Mouse (Mus musculus) kidney, adult 18-20 months (tissue): Measurements from ENCODE around the gene Tmem132a.
A peak's percentile ranks its signal among the peaks of the same experiment; 100 is the strongest.

Experiments used
- DNase-seq: peaks from one replicate; pipeline ENCODE4 v3.0.0; 2021

Gene Tmem132a

GRCm38 (mm10) chr19:10871328-10871961 is 1.7 kb upstream of the Tmem132a start:
- no peak for DNase-seq

- DNase-seq = no peak
Observed at GRCm38 (mm10) chr19:10870676-10871075, 936 bp upstream of the Tmem132a start.

GRCm38 (mm10) chr19:10869241-10869885 is 377 bp downstream of the Tmem132a start:
- peak; percentile 79 for DNase-seq

GRCm38 (mm10) chr19:10868623-10869141 is 1.1 kb downstream of the Tmem132a start:
- no peak for DNase-seq

GRCm38 (mm10) chr19:10867946-10868622 is 1.7 kb downstream of the Tmem132a start:
- no peak for DNase-seq

GRCm38 (mm10) chr19:10866351-10866750 is 3.4 kb downstream of the Tmem132a start:
- DNase-seq = no peak

- DNase-seq = no peak
Observed at GRCm38 (mm10) chr19:10860072-10860497, 9.7 kb downstream of the Tmem132a start.

GRCm38 (mm10) chr19:10856520-10856919 is 13.2 kb downstream of the Tmem132a start:
- DNase-seq = no peak

GRCm38 (mm10) chr19:10855422-10855821 is 14.3 kb downstream of the Tmem132a start:
- no peak for DNase-seq

- DNase-seq = peak; percentile 47
Observed at GRCm38 (mm10) chr19:10847311-10848087, 22.2 kb downstream of the Tmem132a start.

- DNase-seq = no peak
Observed at GRCm38 (mm10) chr19:10846150-10846549, 23.6 kb downstream of the Tmem132a start.

GRCm38 (mm10) chr19:10845454-10845853 is 24.3 kb downstream of the Tmem132a start:
- no peak for DNase-seq

- DNase-seq = no peak
Observed at GRCm38 (mm10) chr19:10844206-10844605, 25.5 kb downstream of the Tmem132a start.

GRCm38 (mm10) chr19:10842914-10843313 is 26.8 kb downstream of the Tmem132a start:
- no peak for DNase-seq

GRCm38 (mm10) chr19:10841721-10842626 is 27.8 kb downstream of the Tmem132a start:
- peak; percentile 25 for DNase-seq

GRCm38 (mm10) chr19:10839010-10839892 is 30.5 kb downstream of the Tmem132a start, which contains the start of gene Slc15a3:
Gene Slc15a3, plus strand, starts transcription at chr19:10839727.
- DNase-seq = no peak

GRCm38 (mm10) chr19:10835671-10836070 is 34.1 kb downstream of the Tmem132a start:
- no peak for DNase-seq

- DNase-seq = no peak
Observed at GRCm38 (mm10) chr19:10833611-10834010, 36.1 kb downstream of the Tmem132a start.

GRCm38 (mm10) chr19:10832030-10832429 is 37.7 kb downstream of the Tmem132a start:
- no peak for DNase-seq

- DNase-seq = peak; percentile 59
Observed at GRCm38 (mm10) chr19:10831424-10831823, 38.3 kb downstream of the Tmem132a start.
